Mouse (Mus musculus): ENCODE measurements at regions not wholly inside any gene's neighbourhood (a gene's known extent, or its start where the extent isn't known, plus 50 kb on each side); places are given as distances from the start of the nearest gene placed in this dataset.

GRCm38 (mm10) chr2:148117420-148117819, 70.7 kb upstream of the Foxa2 start:
- DNase-seq (ENCODE audit: low spot score): no peak
- H3K9ac ChIP-seq (ENCODE audit: low read depth, low read length): no peak overlapping the region
- WGBS: 42% methylated on average over 2 of the region's 2 CpGs
- no peak for ATAC-seq (replicated peaks; ENCODE audit: low FRiP score, low read depth)
- no peak overlapping the region for H3K4me3 ChIP-seq (replicated peaks; ENCODE audit: low read depth, low read length)
- no peaks in the 10 kb centered on the region for H3K9me3 ChIP-seq (replicated peaks; ENCODE audit: low read length)
- no peaks in the 10 kb centered on the region for H3K4me1 ChIP-seq (replicated peaks; ENCODE audit: insufficient read depth, low read length)
- H3K36me3 ChIP-seq (ENCODE audit: insufficient read depth, low read length): no peaks in the 10 kb centered on the region
- no peak overlapping the region for H3K27ac ChIP-seq
- TF ChIP-seq CTCF (IDR thresholded peaks at IDR 0.05; ENCODE audit: low read depth): no peak
- no peaks in the 10 kb centered on the region for H3K27me3 ChIP-seq (ENCODE audit: insufficient read depth, low read length)
- no peak overlapping the region for H3K4me2 ChIP-seq (ENCODE audit: low read length)

- no peaks in the 10 kb centered on the region for H3K27me3 ChIP-seq (ENCODE audit: insufficient read depth, low read length)
- no peak overlapping the region for H3K27ac ChIP-seq
- TF ChIP-seq CTCF (IDR thresholded peaks at IDR 0.05; ENCODE audit: low read depth): peak; percentile 74
- no peak overlapping the region for H3K4me2 ChIP-seq (ENCODE audit: low read length)
- H3K9me3 ChIP-seq (replicated peaks; ENCODE audit: low read length): no peaks in the 10 kb centered on the region
- H3K4me3 ChIP-seq (replicated peaks; ENCODE audit: low read depth, low read length): no peak overlapping the region
- H3K9ac ChIP-seq (ENCODE audit: low read depth, low read length): no peak overlapping the region
- no peak for ATAC-seq (replicated peaks; ENCODE audit: low FRiP score, low read depth)
- no peaks in the 10 kb centered on the region for H3K36me3 ChIP-seq (ENCODE audit: insufficient read depth, low read length)
- WGBS: 32% methylated on average over 13 of the region's 13 CpGs
- DNase-seq (ENCODE audit: low spot score): peak; percentile 79
- H3K4me1 ChIP-seq (replicated peaks; ENCODE audit: insufficient read depth, low read length): no peaks in the 10 kb centered on the region
These were observed 75.4 kb upstream of the Foxa2 start for GRCm38 (mm10) chr2:148121885-148122876.

- Histone ChIP-seq H3K9ac (ENCODE audit: low read depth, low read length) (no peak overlapping the region), H3K4me1 (replicated peaks; ENCODE audit: insufficient read depth, low read length) (no peaks in the 10 kb centered on the region), H3K9me3 (replicated peaks; ENCODE audit: low read length) (no peaks in the 10 kb centered on the region), H3K4me3 (replicated peaks; ENCODE audit: low read depth, low read length) (no peak overlapping the region), H3K4me2 (ENCODE audit: low read length) (no peak overlapping the region), H3K36me3 (ENCODE audit: insufficient read depth, low read length) (no peaks in the 10 kb centered on the region), H3K27me3 (ENCODE audit: insufficient read depth, low read length) (no peaks in the 10 kb centered on the region), H3K27ac (no peak overlapping the region)
- WGBS: 51% methylated on average over 3 of the region's 3 CpGs
- DNase-seq (ENCODE audit: low spot score) (peak; percentile 46), ATAC-seq (replicated peaks; ENCODE audit: low FRiP score, low read depth) (no peak)
- peak; percentile 57; the same call in 1 of the 2 replicates for TF ChIP-seq CTCF (IDR thresholded peaks at IDR 0.05; ENCODE audit: low read depth)
These were observed 77.0 kb upstream of the Foxa2 start for GRCm38 (mm10) chr2:148123780-148124179.

- Histone ChIP-seq H3K27ac (no peak overlapping the region), H3K9ac (ENCODE audit: low read depth, low read length) (no peak overlapping the region), H3K4me3 (replicated peaks; ENCODE audit: low read depth, low read length) (no peak overlapping the region), H3K9me3 (replicated peaks; ENCODE audit: low read length) (no peaks in the 10 kb centered on the region), H3K4me1 (replicated peaks; ENCODE audit: insufficient read depth, low read length) (no peaks in the 10 kb centered on the region), H3K36me3 (ENCODE audit: insufficient read depth, low read length) (no peaks in the 10 kb centered on the region), H3K27me3 (ENCODE audit: insufficient read depth, low read length) (no peaks in the 10 kb centered on the region), H3K4me2 (ENCODE audit: low read length) (no peak overlapping the region)
- ATAC-seq (replicated peaks; ENCODE audit: low FRiP score, low read depth) (no peak), DNase-seq (ENCODE audit: low spot score) (peak; percentile 18)
- 85% methylated on average over 1 of the region's 1 CpGs for WGBS
- TF ChIP-seq CTCF (IDR thresholded peaks at IDR 0.05; ENCODE audit: low read depth): no peak
These were observed 87.0 kb upstream of the Foxa2 start for GRCm38 (mm10) chr2:148133811-148134210.

GRCm38 (mm10) chr2:148141936-148142335, 95.2 kb upstream of the Foxa2 start:
- no peak for TF ChIP-seq CTCF (IDR thresholded peaks at IDR 0.05; ENCODE audit: low read depth)
- Histone ChIP-seq H3K27ac (no peak overlapping the region), H3K4me2 (ENCODE audit: low read length) (no peak overlapping the region), H3K9ac (ENCODE audit: low read depth, low read length) (no peak overlapping the region), H3K4me1 (replicated peaks; ENCODE audit: insufficient read depth, low read length) (no peaks in the 10 kb centered on the region), H3K36me3 (ENCODE audit: insufficient read depth, low read length) (no peaks in the 10 kb centered on the region), H3K9me3 (replicated peaks; ENCODE audit: low read length) (no peaks in the 10 kb centered on the region), H3K27me3 (ENCODE audit: insufficient read depth, low read length) (no peaks in the 10 kb centered on the region), H3K4me3 (replicated peaks; ENCODE audit: low read depth, low read length) (no peak overlapping the region)
- ATAC-seq (replicated peaks; ENCODE audit: low FRiP score, low read depth): no peak
- 75% methylated on average over 4 of the region's 4 CpGs for WGBS
- DNase-seq (ENCODE audit: low spot score): peak; percentile 27

- H3K4me1 ChIP-seq (replicated peaks; ENCODE audit: insufficient read depth, low read length): no peaks in the 10 kb centered on the region
- 35% methylated on average over 1 of the region's 1 CpGs for WGBS
- TF ChIP-seq CTCF (IDR thresholded peaks at IDR 0.05; ENCODE audit: low read depth): no peak
These were observed 98.0 kb upstream of the Foxa2 start for GRCm38 (mm10) chr2:148144816-148145215.

More at GRCm38 (mm10) chr2:148144816-148145215, 98.0 kb upstream of the Foxa2 start:
- Histone ChIP-seq H3K4me2 (ENCODE audit: low read length) (no peak overlapping the region), H3K9me3 (replicated peaks; ENCODE audit: low read length) (no peaks in the 10 kb centered on the region), H3K27me3 (ENCODE audit: insufficient read depth, low read length) (no peaks in the 10 kb centered on the region), H3K27ac (no peak overlapping the region), H3K36me3 (ENCODE audit: insufficient read depth, low read length) (no peaks in the 10 kb centered on the region), H3K4me3 (replicated peaks; ENCODE audit: low read depth, low read length) (no peak overlapping the region), H3K9ac (ENCODE audit: low read depth, low read length) (no peak overlapping the region)
- ATAC-seq (replicated peaks; ENCODE audit: low FRiP score, low read depth) (no peak), DNase-seq (ENCODE audit: low spot score) (no peak)

All from kidney, postnatal 0 days (tissue).